Mouse (Mus musculus): Measurements from ENCODE around the gene Efcab1. TPM values are rescaled to one million over a fixed set of nuclear protein-coding genes. Genes with fewer than 3 reads are reported as not detected.

The Efcab1 gene
- polyA plus RNA-seq, 1 experiment = 0.09 TPM

DNA sequence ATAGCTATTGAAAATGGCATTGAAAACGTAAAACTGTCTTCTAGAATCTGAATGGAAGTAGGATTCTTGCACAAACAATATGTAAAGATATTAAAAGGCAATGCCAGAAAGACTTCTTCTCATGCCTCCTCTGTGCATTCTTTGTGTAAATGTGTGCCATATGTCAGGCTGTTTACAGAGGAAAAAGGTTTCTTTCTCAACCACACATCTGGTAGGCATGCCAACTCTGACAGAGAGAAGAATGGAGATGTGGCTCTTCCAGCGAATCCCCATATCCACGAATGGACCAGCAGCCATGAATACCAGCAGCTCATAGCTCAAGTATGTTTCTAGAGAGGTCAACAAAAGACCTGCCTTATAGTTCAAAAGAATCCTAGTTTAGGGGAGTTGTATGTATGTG lies 84.6 kb downstream of the Efcab1 start:
- no peak for DNase-seq (ENCODE audit: low read depth, low spot score)
- WGBS = 73% methylated on average over 3 of the region's 3 CpGs

DNA sequence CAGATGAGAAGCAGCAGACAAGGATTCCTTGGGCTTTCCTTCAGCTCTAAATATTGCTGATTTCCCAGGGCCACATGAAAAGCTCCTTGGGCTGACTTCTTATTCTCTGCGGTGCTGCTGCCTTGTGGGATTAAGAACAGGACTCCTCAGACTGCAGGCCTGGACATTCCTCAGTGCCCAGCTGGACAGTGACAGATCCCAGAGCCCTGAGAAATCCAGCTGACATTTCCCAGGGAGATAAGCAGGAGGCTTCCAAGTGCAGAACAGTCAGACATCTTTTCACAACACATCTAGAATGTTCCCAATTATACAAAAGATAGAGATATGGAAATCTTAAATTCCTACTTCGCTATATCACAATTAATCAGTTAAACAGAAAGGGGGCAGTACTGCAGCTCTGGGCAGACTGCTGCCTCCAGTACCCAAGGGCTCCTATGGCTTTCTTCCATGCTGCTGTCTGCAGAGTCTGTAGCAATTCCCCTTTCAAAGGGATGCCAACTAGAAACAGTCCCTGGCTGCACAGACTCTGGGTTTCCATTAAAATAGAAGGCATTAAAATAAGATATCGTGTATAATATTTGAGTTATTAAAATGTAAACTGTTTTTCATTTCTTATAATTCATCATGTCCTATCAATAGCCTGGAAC lies 86.2 kb downstream of the Efcab1 start:
- WGBS = 64% methylated on average over 3 of the region's 3 CpGs
- no peak for DNase-seq (ENCODE audit: low read depth, low spot score)

DNA sequence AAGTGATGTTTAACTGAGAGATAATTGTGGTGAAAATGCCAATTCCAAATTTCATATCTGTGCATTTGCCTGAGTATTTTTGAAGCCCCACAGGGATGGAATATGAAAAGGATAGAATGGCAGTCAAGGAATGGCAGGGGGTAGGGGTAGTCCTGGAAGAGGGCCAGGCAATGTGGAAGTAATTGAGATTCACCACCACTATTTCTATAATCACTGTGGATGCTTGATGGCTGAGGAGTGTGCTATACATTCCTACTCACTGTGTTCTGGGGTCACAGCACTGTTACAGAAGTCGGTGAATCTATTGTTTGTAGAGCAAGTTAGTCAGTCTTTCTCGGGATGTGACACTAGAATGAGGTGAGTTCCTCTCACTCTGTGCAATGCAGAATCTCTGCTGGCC lies 108.3 kb downstream of the Efcab1 start:
- WGBS = 76% methylated on average over 2 of the region's 2 CpGs
- no peak for DNase-seq (ENCODE audit: low read depth, low spot score)

Measured in large intestine, adult 2 months (tissue).